Mouse (Mus musculus): ENCODE measurements at regions not wholly inside any gene's neighbourhood (a gene's known extent, or its start where the extent isn't known, plus 50 kb on each side); places are given as distances from the start of the nearest gene placed in this dataset.

DNA sequence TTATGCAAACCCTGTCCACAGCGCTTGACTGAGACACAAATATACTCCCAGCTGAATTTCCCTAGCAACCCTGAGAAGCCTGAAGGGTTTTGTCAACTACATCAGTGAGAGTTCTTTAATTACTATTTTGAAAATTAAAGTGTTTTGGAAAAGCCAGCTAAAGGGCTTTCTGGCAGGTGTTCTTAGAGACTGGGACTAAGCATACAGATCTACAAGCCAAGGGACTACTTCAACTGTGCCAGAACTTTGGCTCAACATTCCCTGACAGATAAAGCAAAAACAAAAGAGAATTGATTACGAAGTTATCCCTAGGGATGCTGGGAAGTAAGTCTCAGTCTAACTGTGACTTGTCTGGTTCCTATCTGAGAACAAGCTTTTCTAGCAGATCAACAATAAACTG lies 213.4 kb upstream of the Mkln1 start:
- no peak for TF ChIP-seq CTCF (IDR thresholded peaks at IDR 0.05; ENCODE audit: low read depth, low read length)
- no peak for TF ChIP-seq POLR2A (IDR thresholded peaks at IDR 0.05; ENCODE audit: insufficient read depth, low read length)
- TF ChIP-seq EP300 (IDR thresholded peaks at IDR 0.05; ENCODE audit: insufficient read depth, low read depth, low read length) = no peak
